Mouse (Mus musculus) stomach, postnatal 0 days (tissue): ENCODE results near the gene U2af1l4.

ENCODE experiments used
- CTCF ChIP-seq: IDR thresholded peaks from 2 replicates; pipeline ENCODE4 v1.5.1; 2016; ENCODE audit warnings: antibody characterized with exemption, low read depth, mild to moderate bottlenecking, moderate library complexity
- EP300 ChIP-seq: optimal IDR thresholded peaks from 2 replicates; pipeline ENCODE3; 2016; ENCODE audit warnings: antibody characterized with exemption

- no peak for TF ChIP-seq CTCF
- TF ChIP-seq EP300: no peak
These were observed 29.0 kb upstream of the U2af1l4 start for GRCm38 (mm10) chr7:30533941-30534632.
